Mouse (Mus musculus) layer of hippocampus, adult 18-20 months (tissue): ENCODE measurements around the gene Tmem40. TPM values are rescaled to one million over a fixed set of nuclear protein-coding genes. Genes with fewer than 3 reads are reported as not detected.

Experiments
- DNase-seq, 2 experiments: peaks; one replicate each; pipeline ENCODE4 v3.0.0; 2022; ENCODE audit warnings: low spot score in 2 of 2
- total RNA-seq, 2 experiments: library from RNA; stranded (reverse); gene quantifications; 2 replicates each; pipeline ENCODE4 v1.2.3; 2021

Tmem40 gene
- total RNA-seq, 2 experiments from 2014 or later = 0.52 TPM; not detected in 1

GRCm38 (mm10) chr6:115702901-115703300 lies 59.3 kb downstream of the Tmem40 start:
- no peak for DNase-seq

GRCm38 (mm10) chr6:115701302-115701701 lies 60.9 kb downstream of the Tmem40 start:
- no peak for DNase-seq

- DNase-seq = no peak
These were observed 61.4 kb downstream of the Tmem40 start for GRCm38 (mm10) chr6:115700778-115701177.

- DNase-seq = no peak
These were observed 63.5 kb downstream of the Tmem40 start for GRCm38 (mm10) chr6:115698699-115699098.

GRCm38 (mm10) chr6:115697739-115698558 lies 64.3 kb downstream of the Tmem40 start:
- DNase-seq = peak in 1 of 2 experiments; percentile 20

- no peak for DNase-seq
These were observed 65.4 kb downstream of the Tmem40 start for GRCm38 (mm10) chr6:115696707-115697215.

- DNase-seq = no peak
These were observed 67.1 kb downstream of the Tmem40 start for GRCm38 (mm10) chr6:115695124-115695523.

GRCm38 (mm10) chr6:115694441-115694842 lies 67.8 kb downstream of the Tmem40 start:
- no peak for DNase-seq

GRCm38 (mm10) chr6:115692963-115693730 lies 69.1 kb downstream of the Tmem40 start:
- DNase-seq = no peak

GRCm38 (mm10) chr6:115692163-115692950 lies 69.9 kb downstream of the Tmem40 start:
- no peak for DNase-seq

GRCm38 (mm10) chr6:115690105-115690504 lies 72.1 kb downstream of the Tmem40 start:
- DNase-seq = no peak

- DNase-seq = no peak
These were observed 73.6 kb downstream of the Tmem40 start for GRCm38 (mm10) chr6:115688589-115688988.

- DNase-seq = no peak
These were observed 74.5 kb downstream of the Tmem40 start for GRCm38 (mm10) chr6:115687753-115688152.

GRCm38 (mm10) chr6:115684851-115685646 lies 77.2 kb downstream of the Tmem40 start:
- no peak for DNase-seq

GRCm38 (mm10) chr6:115684271-115684670 lies 77.9 kb downstream of the Tmem40 start:
- DNase-seq = no peak

- no peak for DNase-seq
These were observed 81.1 kb downstream of the Tmem40 start for GRCm38 (mm10) chr6:115681066-115681465.
